Mouse (Mus musculus) left cerebral cortex, adult 8-10 months (tissue): ENCODE measurements around the gene Vcam1. TPM values are rescaled to one million over a fixed set of nuclear protein-coding genes. Genes with fewer than 3 reads are reported as not detected.

Experiments used
- DNase-seq, 2 experiments: peaks; one replicate each; pipeline ENCODE4 v3.0.0; 2022; ENCODE audit warnings: low spot score in 2 of 2
- total RNA-seq, 4 experiments: library from RNA; stranded (reverse); gene quantifications; 2 replicates each; pipeline ENCODE4 v1.2.4; 2022

The Vcam1 gene
- total RNA-seq, 4 experiments from 2014 or later: 17.4 to 21.0 (median 20.0) TPM

- DNase-seq: no peak
These were observed 37.8 kb downstream of the Vcam1 start for GRCm38 (mm10) chr3:116091706-116092105.

DNA sequence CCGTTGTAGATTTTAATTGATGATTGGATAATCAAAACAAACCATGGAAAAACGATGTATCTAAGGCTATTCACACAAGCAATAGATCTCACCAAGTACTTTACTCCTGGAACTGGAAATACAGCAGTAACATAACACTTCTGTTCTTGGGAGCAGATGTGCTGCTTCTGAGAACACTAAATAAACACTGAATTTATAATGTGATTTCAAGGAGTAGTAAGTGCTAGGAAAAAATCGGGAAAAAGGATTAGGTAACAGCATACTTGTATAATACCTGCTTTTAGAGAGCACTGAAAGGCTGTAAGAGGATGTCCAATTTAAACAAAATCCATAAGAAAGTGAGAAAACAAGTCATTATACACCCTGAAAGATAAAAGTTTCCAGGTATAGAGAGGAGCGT, 43.5 kb downstream of the Vcam1 start:
- no peak for DNase-seq

DNA sequence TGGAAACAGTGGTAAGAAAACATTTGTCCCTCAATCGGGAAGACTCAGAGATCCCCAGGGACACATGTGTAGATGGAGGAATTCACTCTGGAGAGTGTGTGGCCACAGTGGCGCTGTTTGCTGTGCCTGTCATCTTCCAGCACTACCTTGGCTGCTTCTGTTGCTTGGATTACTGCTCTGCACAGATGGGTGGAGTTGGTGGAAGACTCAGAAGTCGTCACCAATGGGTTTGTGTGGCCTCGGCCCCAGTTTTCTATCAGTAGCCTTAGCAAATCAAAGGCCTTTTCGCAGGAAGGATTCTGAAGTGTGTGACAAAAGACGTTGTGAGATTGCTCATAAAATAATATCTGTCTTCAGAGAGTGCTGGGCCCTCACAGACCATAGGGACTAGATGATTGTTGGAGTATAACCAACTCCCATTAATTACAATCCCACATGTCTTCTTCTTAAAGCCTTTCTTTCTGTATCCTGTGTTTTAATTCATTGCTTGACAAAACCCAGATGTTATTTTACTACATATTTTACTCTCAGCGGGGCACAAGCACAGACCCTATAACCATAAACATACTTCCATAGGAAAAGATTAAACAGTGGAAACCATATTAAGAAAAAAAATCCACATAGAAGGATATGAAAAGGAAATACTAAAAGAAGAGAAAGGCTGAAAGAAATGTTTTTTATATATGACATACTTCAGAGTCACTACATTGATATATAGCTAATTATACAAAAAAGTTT, 48.4 kb downstream of the Vcam1 start:
- no peak for DNase-seq

DNA sequence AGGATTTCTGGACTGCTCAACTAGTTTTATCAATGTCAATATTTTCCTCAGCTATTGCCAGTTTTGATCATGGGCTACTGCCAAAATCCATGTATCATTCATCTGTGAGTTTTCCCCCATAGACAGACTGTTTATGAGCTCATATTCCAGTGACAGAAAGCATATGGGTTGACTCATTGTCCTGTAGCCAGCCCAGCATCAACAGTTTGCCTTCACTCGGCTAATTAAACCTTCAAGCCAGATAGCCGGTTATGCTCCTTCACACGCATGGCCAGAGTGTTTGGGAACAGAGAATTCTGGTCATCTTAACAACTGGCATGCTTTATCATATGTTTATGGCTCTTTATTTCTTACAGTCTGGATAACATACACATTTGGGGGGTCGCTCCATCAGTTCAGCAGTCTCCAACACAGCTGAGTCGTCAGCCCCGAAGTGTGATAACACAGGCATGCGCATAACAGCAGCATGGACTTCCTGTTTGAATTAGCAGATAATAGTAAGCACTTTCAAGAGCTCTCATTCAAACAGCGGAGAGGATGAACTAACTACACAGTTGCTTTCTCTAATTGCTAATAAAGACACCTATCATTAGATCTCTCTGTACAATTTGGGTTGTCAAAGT, 49.2 kb downstream of the Vcam1 start:
- no peak for DNase-seq

- DNase-seq: no peak
These were observed 51.0 kb downstream of the Vcam1 start for GRCm38 (mm10) chr3:116078490-116078889.

DNA sequence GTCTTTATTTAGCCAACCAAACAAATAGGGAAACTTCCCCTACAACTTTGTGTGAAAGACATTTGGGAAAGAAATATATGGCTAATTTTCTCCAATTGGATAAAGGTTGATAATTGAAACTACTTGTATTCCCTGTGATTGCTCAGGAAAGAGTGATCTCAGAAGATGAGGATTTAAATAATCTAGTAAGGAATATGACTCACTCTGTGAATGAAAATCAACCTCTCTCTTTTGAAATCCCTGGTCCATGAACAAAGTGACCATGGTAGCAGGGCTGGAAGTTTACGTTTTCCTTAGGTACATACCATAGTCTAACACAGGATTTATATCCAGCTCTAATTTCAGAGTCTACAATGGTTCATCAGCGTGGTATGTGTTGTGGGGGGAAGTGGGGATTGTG, 52.7 kb downstream of the Vcam1 start:
- no peak for DNase-seq

DNA sequence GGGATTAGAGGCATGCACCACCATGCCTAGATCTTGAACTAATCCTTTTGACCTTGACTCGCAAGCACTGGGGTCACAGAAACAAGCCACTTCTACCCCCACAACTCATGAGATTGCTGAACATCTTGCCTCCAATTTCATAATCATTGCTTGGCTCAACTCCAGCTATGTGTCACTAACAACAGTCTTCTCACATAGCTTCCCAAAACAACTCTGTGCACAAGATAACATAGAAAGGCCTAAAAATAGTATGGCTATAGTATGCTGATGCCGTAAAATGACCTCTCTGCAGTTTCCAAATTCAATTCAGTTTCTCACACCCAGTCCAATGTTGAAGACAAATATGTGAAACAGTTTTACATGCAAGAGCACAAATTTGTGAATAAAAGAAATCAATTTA, 56.9 kb downstream of the Vcam1 start:
- DNase-seq: no peak

DNA sequence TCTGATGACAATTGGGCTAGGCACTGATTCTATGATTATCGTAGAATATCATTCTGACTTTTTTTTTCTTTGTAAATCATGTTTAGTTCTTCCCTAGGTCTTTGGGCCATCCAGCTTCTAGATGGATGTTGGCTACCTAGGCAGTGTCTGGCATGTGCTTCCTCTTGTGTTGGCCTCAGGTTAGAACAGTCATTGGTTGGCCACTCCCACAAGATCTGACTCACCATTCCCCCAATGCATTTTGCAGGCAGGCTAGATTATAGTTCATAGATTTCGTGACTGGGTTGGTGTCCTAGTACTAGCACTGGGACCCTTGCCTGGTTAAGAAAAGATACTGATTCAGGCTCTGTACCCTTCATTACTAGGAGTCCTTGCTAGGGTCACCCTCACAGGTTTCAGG, 67.3 kb downstream of the Vcam1 start:
- no peak for DNase-seq

- no peak for DNase-seq
These were observed 69.2 kb downstream of the Vcam1 start for GRCm38 (mm10) chr3:116060320-116060719.

Other genes starting within 250 kb of the Vcam1 start
- 10 to 100 TPM; 11.3 to 16.8 (median 13.2) TPM for gene Dph5, start 241.9 kb downstream of the Vcam1 start, total RNA-seq
- gene Slc30a7, start 122.3 kb downstream of the Vcam1 start, total RNA-seq: 10 to 100 TPM; 24.8 to 34.4 (median 28.8) TPM
- 10 to 100 TPM; 63.7 to 73.2 (median 72.0) TPM for gene Extl2, start 122.2 kb downstream of the Vcam1 start, total RNA-seq
- 100 to 1,000 TPM; 162 to 207 (median 185) TPM for gene Gpr88, start 123.8 kb upstream of the Vcam1 start, total RNA-seq